Mouse (Mus musculus) retina, postnatal 1 day (tissue): Measurements from ENCODE around the gene Ifna2.

Experiments
- DNase-seq: peaks from one replicate; pipeline ENCODE4 v3.0.0-alpha.2; 2012

Ifna2 gene

GRCm38 (mm10) chr4:88644359-88644758 is 39.4 kb downstream of the Ifna2 start, which contains the start of gene Ifna13:
Gene Ifna13, minus strand, starts transcription at chr4:88644459.
- DNase-seq = no peak

GRCm38 (mm10) chr4:88642526-88642925 is 41.2 kb downstream of the Ifna2 start:
- DNase-seq = peak; percentile 69

GRCm38 (mm10) chr4:88641077-88641831 is 42.5 kb downstream of the Ifna2 start:
- peak; percentile 94 for DNase-seq

GRCm38 (mm10) chr4:88640704-88641076 is 43.0 kb downstream of the Ifna2 start:
- no peak for DNase-seq

GRCm38 (mm10) chr4:88634311-88634710 is 49.4 kb downstream of the Ifna2 start, which contains the start of gene C87499:
Gene C87499, minus strand, starts transcription at chr4:88634411.
- no peak for DNase-seq
